Mouse (Mus musculus) monocyte, adult 2 months (primary cell): ENCODE results near the gene Pou2f1.

Source experiments
- DNase-seq, 2 experiments: peaks; one replicate each; pipeline ENCODE4 v3.0.0; 2022; ENCODE audit warnings: low spot score in 2 of 2, low read depth in 1 of 2

The Pou2f1 gene

DNA sequence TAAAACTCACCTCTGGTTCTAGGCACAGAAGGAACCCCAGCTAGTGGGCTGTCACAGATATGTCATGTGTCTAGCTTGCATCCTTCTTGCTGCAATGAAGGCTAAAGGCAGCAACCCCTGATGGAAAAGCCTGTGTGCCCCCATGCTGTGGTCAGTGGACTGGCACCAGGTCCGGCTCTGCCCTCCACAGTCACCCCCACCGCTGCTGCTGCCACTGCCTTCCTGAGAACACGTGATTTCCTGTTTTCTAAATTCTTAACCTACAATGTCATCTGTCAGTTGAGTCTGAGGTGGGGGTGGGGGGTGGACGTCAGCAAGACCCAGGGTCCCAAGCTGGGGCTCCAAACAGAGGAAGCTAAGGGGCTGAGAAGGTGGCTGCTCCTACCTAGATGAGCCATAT lies 153.6 kb downstream of the Pou2f1 start:
- no peak for DNase-seq

GRCm38 (mm10) chr1:165848417-165848816 lies 154.1 kb downstream of the Pou2f1 start:
- no peak for DNase-seq

DNA sequence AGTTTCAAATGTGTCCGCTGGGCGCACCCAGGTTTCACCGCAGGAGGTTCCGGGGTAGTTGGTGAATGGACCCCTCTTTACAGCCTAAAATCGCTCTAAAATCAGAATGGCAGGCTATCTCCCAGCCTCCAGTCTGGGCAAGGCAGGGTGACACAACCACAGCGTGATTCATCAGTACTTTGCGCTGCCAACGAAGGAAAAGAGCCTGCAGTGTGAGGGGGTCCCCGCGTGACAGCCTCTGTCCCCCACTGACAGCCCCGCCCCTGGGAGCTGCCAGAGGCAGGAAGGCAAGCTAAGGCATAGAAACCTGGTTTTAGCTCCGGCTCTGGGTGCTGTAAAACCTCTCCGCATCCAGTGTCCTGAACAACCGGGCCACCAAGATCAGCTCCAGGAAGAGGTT lies 157.1 kb downstream of the Pou2f1 start:
- DNase-seq = no peak

GRCm38 (mm10) chr1:165844956-165845355 lies 157.5 kb downstream of the Pou2f1 start:
- DNase-seq = no peak

- DNase-seq = no peak
Measured at GRCm38 (mm10) chr1:165844466-165844951, 158.0 kb downstream of the Pou2f1 start.

DNA sequence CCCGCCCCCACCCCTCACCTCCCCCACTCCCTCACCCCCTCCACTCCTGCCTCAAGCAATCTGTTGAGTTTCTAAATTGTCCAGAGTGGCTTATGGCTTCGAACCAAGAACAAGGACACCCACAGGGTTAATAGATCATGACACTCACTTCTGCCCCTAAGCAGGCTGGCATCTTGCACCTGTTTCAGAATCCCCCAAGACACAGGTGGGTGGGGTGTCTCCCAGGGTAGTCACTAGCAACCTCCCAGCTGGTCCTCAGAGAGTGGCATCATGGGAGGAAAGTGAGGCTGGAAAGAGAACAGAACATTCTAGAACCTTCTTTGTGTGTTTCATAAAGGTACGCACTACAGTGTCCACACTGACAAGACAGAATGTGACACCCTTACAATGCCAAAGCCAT lies 158.9 kb downstream of the Pou2f1 start:
- no peak for DNase-seq

- no peak for DNase-seq
Measured at GRCm38 (mm10) chr1:165842170-165842569, 160.3 kb downstream of the Pou2f1 start.

- no peak for DNase-seq
Measured at GRCm38 (mm10) chr1:165840548-165841230, 161.8 kb downstream of the Pou2f1 start.

GRCm38 (mm10) chr1:165839201-165839600 lies 163.3 kb downstream of the Pou2f1 start:
- DNase-seq = no peak

DNA sequence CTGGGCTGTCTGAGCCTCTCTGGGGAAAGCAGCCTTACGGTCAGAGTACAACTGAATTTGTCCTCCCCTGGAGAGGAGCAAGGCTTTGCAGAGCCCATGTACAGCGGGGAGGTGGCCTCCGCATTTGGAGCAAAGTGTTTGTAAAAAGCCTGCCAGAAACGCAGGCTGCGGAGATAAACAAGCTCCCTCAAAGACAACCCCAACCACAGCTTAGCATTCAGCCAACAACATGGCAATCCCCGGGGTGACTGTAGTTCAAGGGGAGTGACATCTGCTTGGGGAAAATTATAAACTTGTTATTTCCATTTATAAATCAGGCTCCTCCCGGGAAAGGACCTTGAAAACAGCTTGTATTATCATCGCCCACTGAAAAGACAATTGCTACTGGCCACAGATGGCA lies 164.9 kb downstream of the Pou2f1 start:
- DNase-seq = no peak

DNA sequence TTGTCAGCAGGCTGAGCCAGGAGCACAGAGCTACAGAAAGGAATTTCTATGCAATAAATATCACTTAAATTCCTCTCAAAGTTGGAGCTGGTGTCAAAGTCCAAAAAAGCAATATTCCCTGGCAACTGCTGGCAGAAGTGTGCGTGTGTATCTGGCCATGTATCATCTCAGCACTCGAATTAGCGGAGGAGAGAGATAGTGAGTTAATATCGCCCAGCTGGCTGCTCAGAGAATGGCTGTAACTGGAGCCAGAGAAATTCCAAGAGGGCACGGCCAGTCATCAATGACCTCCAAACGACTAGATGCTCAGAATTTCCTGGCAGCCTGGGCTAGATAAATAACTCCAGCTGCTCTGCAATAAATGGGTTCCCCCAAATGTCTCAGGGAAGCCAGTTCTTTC lies 166.0 kb downstream of the Pou2f1 start:
- DNase-seq = no peak

DNA sequence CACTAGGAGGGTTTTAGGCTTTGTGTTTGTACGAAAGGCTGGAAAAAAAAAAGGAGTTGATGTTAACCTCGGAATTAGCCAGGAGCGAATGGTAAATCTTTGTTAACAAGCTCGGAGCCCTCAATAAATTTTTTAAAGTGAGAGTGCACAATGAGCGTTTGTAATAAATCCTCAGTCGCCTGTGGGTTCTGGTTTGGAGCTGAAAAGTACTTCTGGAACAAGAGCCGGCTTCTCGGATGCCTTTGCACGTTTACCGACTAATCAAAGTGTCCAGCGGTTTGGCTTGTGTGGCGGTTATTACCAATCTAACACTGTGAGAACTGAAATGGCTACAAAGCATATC lies 167.9 kb downstream of the Pou2f1 start:
- DNase-seq = no peak

DNA sequence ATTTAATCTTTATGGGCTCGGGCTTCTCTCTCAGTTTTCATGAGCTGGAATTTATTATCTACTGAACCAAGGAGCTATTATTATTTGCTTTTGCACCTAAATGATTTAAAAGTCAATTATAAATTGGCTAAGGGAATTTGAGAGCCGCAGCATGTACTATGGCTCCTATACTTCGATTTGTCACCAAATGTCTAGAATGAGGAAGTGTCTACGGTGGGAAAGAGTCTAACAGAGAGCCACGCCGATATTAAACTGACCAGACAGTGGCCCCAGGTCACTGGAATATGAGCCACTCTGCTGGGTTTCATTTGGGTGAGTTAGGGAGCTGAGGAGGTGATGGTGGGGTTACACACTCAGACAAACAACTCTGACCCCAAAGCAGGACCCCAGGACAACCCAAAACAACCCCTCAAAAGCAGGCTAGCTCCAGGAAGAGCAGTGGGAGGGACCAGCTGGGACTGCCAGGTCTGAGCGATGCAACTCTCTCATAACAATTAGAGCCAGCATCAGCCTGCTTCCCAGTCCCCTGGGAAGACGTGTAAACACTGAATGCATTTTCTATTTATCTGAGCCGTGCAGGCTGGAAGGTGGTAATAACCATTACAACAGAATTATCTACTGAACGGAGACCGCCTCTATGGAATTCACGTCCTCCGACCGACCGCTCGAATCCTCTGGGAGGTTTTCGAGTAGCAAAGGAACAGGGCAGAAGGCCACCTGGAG lies 168.4 kb downstream of the Pou2f1 start:
- no peak for DNase-seq

DNA sequence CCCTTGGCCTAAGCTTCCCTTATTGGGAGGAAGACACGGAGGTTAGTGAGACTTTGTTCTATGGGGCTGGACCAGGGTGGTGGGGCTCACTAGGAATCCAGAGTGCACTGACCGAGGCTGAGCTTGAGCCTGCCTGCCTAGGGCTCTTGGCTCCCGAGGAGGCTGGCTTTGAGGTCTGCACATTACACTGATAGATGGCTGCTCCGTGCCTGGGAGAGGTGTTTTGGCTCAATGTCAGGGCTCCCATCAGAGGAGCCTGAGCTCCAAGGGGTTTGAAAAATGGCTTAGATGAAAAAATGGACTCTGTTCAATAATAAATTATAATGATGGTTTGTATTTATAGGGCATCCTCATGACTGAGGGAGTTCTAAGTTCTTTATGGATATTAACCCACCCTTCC lies 169.2 kb downstream of the Pou2f1 start:
- DNase-seq = no peak

- DNase-seq = no peak
Measured at GRCm38 (mm10) chr1:165829890-165830289, 172.6 kb downstream of the Pou2f1 start.

- no peak for DNase-seq
Measured at GRCm38 (mm10) chr1:165828615-165829014, 173.9 kb downstream of the Pou2f1 start.

GRCm38 (mm10) chr1:165828173-165828572 lies 174.3 kb downstream of the Pou2f1 start:
- DNase-seq = no peak

DNA sequence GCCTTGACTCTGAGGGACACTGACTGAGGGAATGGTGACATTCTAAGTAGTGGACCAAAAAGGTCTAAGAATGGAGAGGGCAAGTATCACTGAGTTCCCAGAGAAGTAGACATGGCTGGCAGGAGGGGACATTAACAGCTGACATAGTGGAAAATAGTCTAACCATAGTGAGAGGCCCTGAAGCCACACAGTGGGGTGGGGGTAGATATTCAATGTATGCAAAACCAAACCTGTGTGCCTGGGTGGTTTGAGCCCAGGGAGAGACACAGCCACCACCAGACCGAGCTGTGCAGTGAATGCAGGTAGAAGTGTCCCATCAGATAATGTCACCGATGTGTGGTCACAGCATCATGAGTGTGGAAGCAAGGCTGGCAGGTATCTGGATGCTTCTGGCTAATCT lies 180.4 kb downstream of the Pou2f1 start:
- DNase-seq = no peak

GRCm38 (mm10) chr1:165819147-165819546 lies 183.3 kb downstream of the Pou2f1 start:
- DNase-seq = no peak

- no peak for DNase-seq
Measured at GRCm38 (mm10) chr1:165818145-165818860, 184.2 kb downstream of the Pou2f1 start.

- no peak for DNase-seq
Measured at GRCm38 (mm10) chr1:165817264-165817663, 185.2 kb downstream of the Pou2f1 start.

GRCm38 (mm10) chr1:165816391-165816790 lies 186.1 kb downstream of the Pou2f1 start:
- DNase-seq = no peak
